Comparison of ENCODE assay signal across 22 mouse cellular contexts in the genomic region with DNA sequence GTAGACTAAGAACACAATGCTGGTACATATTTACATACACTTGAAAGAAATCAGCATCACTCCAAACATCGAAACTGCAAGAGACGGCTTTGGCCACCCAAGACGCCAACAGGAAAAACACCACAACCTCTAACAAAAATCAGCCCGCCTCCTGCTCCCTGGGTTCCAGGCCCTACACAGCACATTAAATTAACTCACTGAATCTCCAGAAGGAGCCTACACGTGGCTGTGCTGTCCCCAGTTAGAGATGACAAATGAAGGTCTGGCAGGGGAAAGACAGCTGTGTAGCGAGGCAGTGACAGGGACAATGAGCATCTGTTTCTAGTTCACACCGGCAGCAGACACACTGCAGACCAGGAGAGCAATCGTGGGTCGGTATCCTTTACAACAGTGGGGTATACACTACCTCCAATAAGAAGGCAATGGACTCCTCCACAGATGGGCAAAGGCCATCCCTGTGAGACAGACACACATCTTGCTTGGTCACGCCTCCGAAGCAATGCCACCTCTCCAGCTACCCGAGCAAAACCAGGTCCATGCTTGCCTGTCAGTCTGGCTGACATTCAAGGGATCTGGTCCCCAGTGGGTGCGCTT. TPM values are rescaled to one million over a fixed set of nuclear protein-coding genes. Genes with fewer than 3 reads are reported as not detected.
DNase-seq lines count a peak whose midpoint lies in the region; ATAC-seq and TF ChIP-seq lines count a peak whose summit lies in the region.
"Had no signal": no experiment of that assay in that cellular context is flagged by ENCODE, and none has a peak within 500 bp of the region (broad histone marks: within the 10 kb centered on the region; RNA-seq: fewer than 3 reads in every experiment).

No protein-coding gene starts in this region.

- H3K9ac ChIP-seq in lung, embryonic 14.5 days = no peak overlapping the region
- no peak overlapping the region for H3K9ac ChIP-seq in lung, postnatal 0 days (replicated peaks; ENCODE audit: low read depth)
- H3K9ac ChIP-seq: forebrain, embryonic 13.5 days; hindbrain, embryonic 12.5 days; hindbrain, embryonic 15.5 days had no signal

- no peaks in the 10 kb centered on the region for H3K9me3 ChIP-seq in lung, embryonic 14.5 days (ENCODE audit: low read depth, low read length)
- no peaks in the 10 kb centered on the region for H3K9me3 ChIP-seq in lung, postnatal 0 days (ENCODE audit: low read length)
- H3K9me3 ChIP-seq: forebrain, embryonic 10.5 days; forebrain, embryonic 13.5 days; hindbrain, embryonic 12.5 days; hindbrain, embryonic 15.5 days had no signal

- ATAC-seq in lung, embryonic 14.5 days (ENCODE audit: insufficient read depth) = peak; percentile 85
- peak; percentile 41; the same call in 1 of the 2 replicates for ATAC-seq in lung, postnatal 0 days
- ATAC-seq: activated CD4-positive, CD25-positive, alpha-beta regulatory T cell, adult 4 months; forebrain, embryonic 13.5 days; forebrain, embryonic 16.5 days; Patski had no signal

- WGBS in lung, embryonic 14.5 days = 54% methylated on average over 13 of the region's 13 CpGs
- WGBS in lung, postnatal 0 days = 57% methylated on average over 13 of the region's 13 CpGs

- no peak overlapping the region for H3K4me2 ChIP-seq in lung, embryonic 14.5 days
- no peak overlapping the region for H3K4me2 ChIP-seq in lung, postnatal 0 days (replicated peaks; ENCODE audit: low read depth, low read length)
- H3K4me2 ChIP-seq: forebrain, embryonic 13.5 days; heart, embryonic 11.5 days; hindbrain, embryonic 12.5 days; hindbrain, embryonic 15.5 days had no signal

- H3K4me3 ChIP-seq in lung, embryonic 14.5 days (ENCODE audit: low read depth, low read length) = no peak overlapping the region
- no peak overlapping the region for H3K4me3 ChIP-seq in lung, postnatal 0 days (ENCODE audit: low read depth, low read length)
- H3K4me3 ChIP-seq: forebrain, embryonic 10.5 days; forebrain, embryonic 13.5 days; hindbrain, embryonic 12.5 days; hindbrain, embryonic 15.5 days had no signal

- no peaks in the 10 kb centered on the region for H3K36me3 ChIP-seq in lung, embryonic 14.5 days (ENCODE audit: insufficient read depth)
- no peaks in the 10 kb centered on the region for H3K36me3 ChIP-seq in lung, postnatal 0 days (ENCODE audit: insufficient read depth, low read length)
- H3K36me3 ChIP-seq: forebrain, embryonic 10.5 days; hindbrain, embryonic 12.5 days; hindbrain, embryonic 15.5 days had no signal

- no peak overlapping the region for H3K27ac ChIP-seq in lung, embryonic 14.5 days (ENCODE audit: low read depth)
- no peak overlapping the region for H3K27ac ChIP-seq in lung, postnatal 0 days (ENCODE audit: low read length)
- H3K27ac ChIP-seq: forebrain, embryonic 10.5 days; forebrain, embryonic 13.5 days; hindbrain, embryonic 12.5 days; hindbrain, embryonic 15.5 days had no signal

- DNase-seq in lung, embryonic 14.5 days = peak; percentile 51
- DNase-seq in lung, adult 18-20 months = no peak
- peak; percentile 15 for DNase-seq in lung, postnatal 0 days (ENCODE audit: low spot score)
- no peak for DNase-seq in lung, postnatal 4 days
- DNase-seq in MN1 (ENCODE audit: low spot score) = peak; percentile 58
- DNase-seq in gastrocnemius, postnatal 10 days = no peak
- DNase-seq: adrenal gland, adult 8-10 months; adrenal gland, postnatal 25 days; cerebellum, adult 11-12 months; cerebellum, adult 8-10 months; cerebellum, postnatal 10 days; cerebellum, postnatal 36 days; gastrocnemius, postnatal 14 days; heart, adult 11 months had no signal

- H3K4me1 ChIP-seq in lung, embryonic 14.5 days (ENCODE audit: insufficient read depth) = no peaks in the 10 kb centered on the region
- H3K4me1 ChIP-seq in lung, postnatal 0 days (ENCODE audit: insufficient read depth, low read depth, low read length) = no peaks in the 10 kb centered on the region

- no peaks in the 10 kb centered on the region for H3K27me3 ChIP-seq in lung, embryonic 14.5 days (ENCODE audit: insufficient read depth, low read length)
- no peaks in the 10 kb centered on the region for H3K27me3 ChIP-seq in lung, postnatal 0 days (replicated peaks; ENCODE audit: insufficient read depth, low read length)
- H3K27me3 ChIP-seq: forebrain, embryonic 13.5 days; hindbrain, embryonic 12.5 days; hindbrain, embryonic 15.5 days; Patski had no signal

- no peak for TF ChIP-seq CTCF in lung, embryonic 14.5 days (IDR thresholded peaks at IDR 0.05; ENCODE audit: low read depth)
- no peak for TF ChIP-seq CTCF in lung, postnatal 0 days (IDR thresholded peaks at IDR 0.05)

- TF ChIP-seq EP300 in lung, postnatal 0 days (IDR thresholded peaks at IDR 0.05) = no peak

RNA-seq across cellular contexts. Expression of a gene that starts 20.4 kb away (rescaled TPM):
- polyA plus RNA-seq in lung, embryonic 14.5 days (2014; fragmentation: Nextera tagmentation; extraction: Ambion mirVana) = 180 and 188 TPM in 2 replicates
- 102 and 105 TPM in 2 replicates for polyA plus RNA-seq in lung, postnatal 0 days (2015; fragmentation: Nextera tagmentation; extraction: Ambion mirVana)
- 10 to 100 TPM; 69.5 to 75.7 TPM for total RNA-seq in gastrocnemius, postnatal 10 days (2021)

Comparison
In these comparisons a context has a peak if more than half of its experiments do, and no peak if none do; other contexts are left out.
1. DNase-seq: peak in lung, embryonic 14.5 days (single experiment), lung, postnatal 0 days (single experiment) and MN1 (single experiment); none in lung, adult 18-20 months (0 of 2), lung, postnatal 4 days (0 of 2) and gastrocnemius, postnatal 10 days (single experiment).